Mouse (Mus musculus) liver, postnatal 0 days (tissue): ENCODE data around the gene Ccr1l1. TPM values are rescaled to one million over a fixed set of nuclear protein-coding genes. Genes with fewer than 3 reads are reported as not detected.

Experiments used
- ATAC-seq: fragments of 200-750 bp; cut with Nextera tagmentation; 2 replicates; pipeline ENCODE4 v1.8.0; 2017; ENCODE audit warnings: mild to moderate bottlenecking, moderate library complexity
- DNase-seq: peaks from one replicate; pipeline ENCODE4 v3.0.0-alpha.2; 2016
- H3K27ac ChIP-seq: fragments of 300-500 bp; sonication (generic); 2 replicates; pipeline ENCODE4 v1.5.1; 2014; ENCODE audit warnings: antibody characterized with exemption, moderate library complexity, mild to moderate bottlenecking, low read depth
- H3K27me3 ChIP-seq: fragments of 300-500 bp; sonication (generic); 2 replicates; pipeline ENCODE4 v1.6.1; 2014; ENCODE audit warnings: low read length, control low read depth, mixed read lengths; ENCODE audit not compliant: insufficient read depth
- H3K36me3 ChIP-seq: fragments of 300-500 bp; sonication (generic); replicated peaks from 2 replicates; pipeline ENCODE4 v1.6.1; 2014; ENCODE audit warnings: mild to moderate bottlenecking, control low read depth, low read length, moderate library complexity, mixed read lengths; ENCODE audit not compliant: insufficient read depth
- H3K4me1 ChIP-seq: fragments of 300-500 bp; sonication (generic); 2 replicates; pipeline ENCODE4 v1.6.1; 2014; ENCODE audit warnings: antibody characterized with exemption, mild to moderate bottlenecking, control low read depth; ENCODE audit not compliant: insufficient read depth
- H3K4me2 ChIP-seq: fragments of 300-500 bp; sonication (generic); 2 replicates; pipeline ENCODE4 v1.6.1; 2014; ENCODE audit warnings: low read depth, mild to moderate bottlenecking, low read length, moderate library complexity, mixed read lengths
- H3K4me3 ChIP-seq: fragments of 300-500 bp; sonication (generic); 2 replicates; pipeline ENCODE4 v1.5.1; 2014; ENCODE audit warnings: low read depth, low read length
- H3K9ac ChIP-seq: fragments of 300-500 bp; sonication (generic); replicated peaks from 2 replicates; pipeline ENCODE4 v1.6.1; 2014; ENCODE audit warnings: mild to moderate bottlenecking, moderate library complexity
- H3K9me3 ChIP-seq: fragments of 300-500 bp; sonication (generic); 2 replicates; pipeline ENCODE4 v1.6.1; 2016; ENCODE audit warnings: mild to moderate bottlenecking, control low read depth, low read length, mixed read lengths
- CTCF ChIP-seq: sonication (generic); IDR thresholded peaks from 2 replicates; pipeline ENCODE4 v1.5.1; 2016; ENCODE audit warnings: antibody characterized with exemption, low read depth
- EP300 ChIP-seq: IDR thresholded peaks from 2 replicates; pipeline ENCODE4 v1.6.1; 2016; ENCODE audit warnings: antibody characterized with exemption, low read depth, mild to moderate bottlenecking
- WGBS: fragments of 180-500 bp; shearing (Covaris S2); extraction: QIAGEN DNeasy Blood & Tissue Kit; methylation state at CpG from one replicate; pipeline ENCODE4 v1.1.7; 2014; ENCODE audit not compliant: insufficient replicate concordance; 5-methylcytosine and 5-hydroxymethylcytosine counted together
- polyA plus RNA-seq: library from polyadenylated mRNA; unstranded; fragments of >200 nt; fragmentation: Nextera tagmentation; extraction: Ambion mirVana; gene quantifications from 2 replicates; pipeline ENCODE4 v1.2.1, GENCODE M21; 2015

The Ccr1l1 gene
- polyA plus RNA-seq, 1 experiment from 2014 or later, result not detected

GRCm38 (mm10) chr9:124012691-124013090 is 34.5 kb upstream of the Ccr1l1 start:
- ATAC-seq (no peak), DNase-seq (no peak)
- H3K9ac ChIP-seq, result no peak overlapping the region
- H3K9me3 ChIP-seq, result no peaks in the 10 kb centered on the region
- no peak overlapping the region for H3K4me3 ChIP-seq
- H3K27me3 ChIP-seq, result no peaks in the 10 kb centered on the region
- no peak overlapping the region for H3K27ac ChIP-seq
- H3K4me1 ChIP-seq, result no peaks in the 10 kb centered on the region
- 68% methylated on average over 2 of the region's 2 CpGs for WGBS
- no peak for TF ChIP-seq EP300
- no peak for TF ChIP-seq CTCF
- no peaks in the 10 kb centered on the region for H3K36me3 ChIP-seq
- no peak overlapping the region for H3K4me2 ChIP-seq

- H3K27me3 ChIP-seq, result no peaks in the 10 kb centered on the region
- no peak overlapping the region for H3K4me3 ChIP-seq
- no peak overlapping the region for H3K9ac ChIP-seq
- no peak overlapping the region for H3K4me2 ChIP-seq
- H3K36me3 ChIP-seq, result no peaks in the 10 kb centered on the region
- no peak for DNase-seq
- ATAC-seq, result no peak
- WGBS, result 46% methylated on average over 2 of the region's 2 CpGs
- no peak for TF ChIP-seq EP300
- no peak for TF ChIP-seq CTCF
- H3K9me3 ChIP-seq, result no peaks in the 10 kb centered on the region
- H3K27ac ChIP-seq, result no peak overlapping the region
- no peaks in the 10 kb centered on the region for H3K4me1 ChIP-seq
Observed at GRCm38 (mm10) chr9:123999784-124000183, 21.6 kb upstream of the Ccr1l1 start.

- ATAC-seq, result no peak
- H3K36me3 ChIP-seq, result no peaks in the 10 kb centered on the region
- no peak overlapping the region for H3K27ac ChIP-seq
- no peak for DNase-seq
- 31% methylated on average over 3 of the region's 3 CpGs for WGBS
- no peaks in the 10 kb centered on the region for H3K4me1 ChIP-seq
- no peak overlapping the region for H3K4me2 ChIP-seq
- no peaks in the 10 kb centered on the region for H3K27me3 ChIP-seq
- TF ChIP-seq CTCF, result no peak
- no peak for TF ChIP-seq EP300
- H3K9ac ChIP-seq, result no peak overlapping the region
- no peaks in the 10 kb centered on the region for H3K9me3 ChIP-seq
- no peak overlapping the region for H3K4me3 ChIP-seq
Observed at GRCm38 (mm10) chr9:123997719-123998118, 19.5 kb upstream of the Ccr1l1 start.

GRCm38 (mm10) chr9:123991312-123991906 is 13.2 kb upstream of the Ccr1l1 start:
- ATAC-seq, result no peak
- H3K27me3 ChIP-seq, result no peaks in the 10 kb centered on the region
- H3K9me3 ChIP-seq, result no peaks in the 10 kb centered on the region
- no peak overlapping the region for H3K9ac ChIP-seq
- TF ChIP-seq CTCF, result no peak
- TF ChIP-seq EP300, result peak; percentile 37
- H3K27ac ChIP-seq, result no peak overlapping the region
- no peak for DNase-seq
- H3K4me1 ChIP-seq, result peaks cover 3% of the 10 kb centered on the region; the same call in 1 of the 2 replicates
- H3K4me3 ChIP-seq, result no peak overlapping the region
- WGBS, result 14% methylated on average over 1 of the region's 1 CpGs
- H3K4me2 ChIP-seq, result no peak overlapping the region
- no peaks in the 10 kb centered on the region for H3K36me3 ChIP-seq

- no peak for TF ChIP-seq CTCF
- TF ChIP-seq EP300, result no peak
Observed at GRCm38 (mm10) chr9:123989671-123990070, 11.5 kb upstream of the Ccr1l1 start.

GRCm38 (mm10) chr9:123986217-123986616 is 8.0 kb upstream of the Ccr1l1 start:
- H3K36me3 ChIP-seq, result no peaks in the 10 kb centered on the region
- no peak overlapping the region for H3K4me2 ChIP-seq
- no peak overlapping the region for H3K4me3 ChIP-seq
- H3K4me1 ChIP-seq, result peaks cover 5% of the 10 kb centered on the region; the same call in 1 of the 2 replicates
- H3K9ac ChIP-seq, result no peak overlapping the region
- TF ChIP-seq CTCF (peak; percentile 62), EP300 (peak; percentile 40; the same call in 1 of the 2 replicates)
- no peak for DNase-seq
- 49% methylated on average over 2 of the region's 2 CpGs for WGBS
- H3K27ac ChIP-seq, result no peak overlapping the region
- peak; percentile 66 for ATAC-seq
- no peaks in the 10 kb centered on the region for H3K27me3 ChIP-seq
- H3K9me3 ChIP-seq, result no peaks in the 10 kb centered on the region

More at GRCm38 (mm10) chr9:123989671-123990070, 11.5 kb upstream of the Ccr1l1 start:
- Histone ChIP-seq H3K4me2 (0 out of 2 replicates have a peak overlapping the region, but pooled peaks have one; percentile 14), H3K27ac (no peak overlapping the region), H3K4me1 (peaks cover 3% of the 10 kb centered on the region; the same call in 1 of the 2 replicates), H3K9ac (no peak overlapping the region), H3K4me3 (no peak overlapping the region), H3K9me3 (no peaks in the 10 kb centered on the region), H3K27me3 (no peaks in the 10 kb centered on the region), H3K36me3 (no peaks in the 10 kb centered on the region)
- DNase-seq (no peak), ATAC-seq (no peak)
- WGBS, result 37% methylated on average over 3 of the region's 3 CpGs

- no peak overlapping the region for H3K4me3 ChIP-seq
- no peaks in the 10 kb centered on the region for H3K27me3 ChIP-seq
- DNase-seq (no peak), ATAC-seq (no peak)
- no peaks in the 10 kb centered on the region for H3K9me3 ChIP-seq
- TF ChIP-seq EP300, result no peak
- TF ChIP-seq CTCF, result no peak
- no peak overlapping the region; the same call in 1 of the 2 replicates for H3K9ac ChIP-seq
- H3K36me3 ChIP-seq, result no peaks in the 10 kb centered on the region
- peak overlapping the region; percentile 36; the same call in 1 of the 2 replicates for H3K27ac ChIP-seq
- H3K4me1 ChIP-seq, result peaks cover 5% of the 10 kb centered on the region; the same call in 1 of the 2 replicates
- H3K4me2 ChIP-seq, result no peak overlapping the region
Observed at GRCm38 (mm10) chr9:123984943-123985342, 6.7 kb upstream of the Ccr1l1 start.
